Mouse (Mus musculus) megakaryocyte progenitor cell, adult 5-6 weeks (primary cell): ENCODE results near the gene 4930507D05Rik. TPM values are rescaled to one million over a fixed set of nuclear protein-coding genes. Genes with fewer than 3 reads are reported as not detected.
"Not testable (repeated sequence)": the region's sequence is repeated elsewhere in the genome, so short reads cannot be mapped to it uniquely, and the experiment has no call there.

Source experiments
- ATAC-seq: replicated peaks from 2 replicates; pipeline ENCODE4 v1.8.0; 2016; ENCODE audit warnings: mild to moderate bottlenecking, moderate TSS enrichment, inconsistent platforms; ENCODE audit not compliant: poor library complexity
- total RNA-seq, 2 experiments: library from RNA; stranded (forward) in 1 of 2; stranded (reverse) in 1 of 2; fragments of 157-497, 149-512 nt in 1 of 2; fragments of 200-1000 nt in 1 of 2; gene quantifications; 2 replicates each; pipeline versions ENCODE4 v1.2.3 to v1.2.4; 2015 to 2017

Gene 4930507D05Rik
- total RNA-seq, 2 experiments from 2014 or later: 1.1 to 1.6 TPM

DNA sequence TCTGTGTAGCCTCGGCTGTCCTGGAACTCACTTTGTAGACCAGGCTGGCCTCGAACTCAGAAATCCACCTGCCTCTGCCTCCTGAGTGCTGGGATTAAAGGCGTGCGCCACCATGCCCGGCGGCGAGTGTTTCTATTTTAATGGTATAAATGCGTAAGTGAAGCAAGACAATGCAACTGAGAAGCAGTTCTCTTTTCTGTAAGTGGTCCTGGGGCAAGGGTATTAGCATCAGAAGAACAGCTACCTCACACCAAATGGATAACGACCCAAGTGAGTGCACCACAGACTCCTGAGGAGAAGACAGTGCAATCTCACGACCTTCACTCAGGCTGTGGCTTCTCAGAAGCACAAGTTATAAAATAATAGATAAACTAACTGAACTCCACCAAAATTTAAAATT is 25.7 kb downstream of the 4930507D05Rik start:
- no peak for ATAC-seq

DNA sequence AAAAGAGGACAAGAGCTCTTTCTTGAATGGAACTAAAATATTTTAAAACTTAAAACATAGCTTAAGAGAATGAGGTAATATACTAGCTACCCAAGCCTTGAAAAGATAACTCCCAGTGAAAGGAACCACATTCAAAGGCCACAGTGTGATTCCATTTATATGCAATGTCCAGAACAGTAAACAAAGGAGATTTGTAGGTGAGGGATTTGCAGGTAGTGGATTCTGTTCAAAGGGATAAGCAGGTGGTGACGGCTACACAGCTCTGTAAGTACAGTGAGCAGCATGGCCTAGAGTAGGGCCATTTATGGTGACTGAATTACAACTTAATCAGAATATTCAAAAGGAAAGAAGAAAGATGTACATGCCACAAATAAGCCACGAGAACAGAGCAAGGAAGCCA is 27.7 kb downstream of the 4930507D05Rik start:
- no peak for ATAC-seq

DNA sequence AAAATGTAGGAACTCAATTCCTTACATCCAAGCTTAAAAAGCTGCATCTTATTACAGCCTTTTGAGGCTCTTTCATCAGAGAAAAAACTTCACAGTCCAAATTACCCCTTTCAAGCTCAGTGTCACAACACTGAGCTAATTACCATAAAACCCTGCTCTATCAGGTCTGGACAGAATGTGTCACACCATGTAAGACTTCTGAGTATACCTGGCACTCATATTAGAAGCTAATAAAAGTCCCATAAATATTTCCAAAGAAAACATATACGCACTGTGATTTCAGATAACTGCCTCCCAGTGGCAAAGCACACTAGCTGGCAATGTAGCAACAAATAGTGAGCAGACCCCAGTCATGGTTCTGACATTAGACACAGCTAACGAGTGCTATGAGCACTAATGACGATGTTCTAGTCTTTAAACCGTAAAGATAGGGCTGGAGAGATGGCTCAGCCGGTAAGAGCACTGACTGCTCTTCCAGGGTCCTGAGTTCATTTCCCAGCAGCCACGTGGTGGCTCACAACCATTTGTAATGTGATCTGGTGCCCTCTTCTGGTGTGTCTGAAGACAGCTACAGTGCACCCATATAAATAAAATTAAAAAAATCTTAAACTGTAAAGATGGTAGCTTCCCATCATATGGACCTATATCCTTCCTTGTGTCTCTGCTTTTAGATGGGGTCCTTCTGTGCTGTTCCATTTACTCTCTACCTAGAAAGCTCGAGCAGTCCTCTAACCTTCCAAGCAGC is 32.0 kb downstream of the 4930507D05Rik start:
- ATAC-seq: no peak

DNA sequence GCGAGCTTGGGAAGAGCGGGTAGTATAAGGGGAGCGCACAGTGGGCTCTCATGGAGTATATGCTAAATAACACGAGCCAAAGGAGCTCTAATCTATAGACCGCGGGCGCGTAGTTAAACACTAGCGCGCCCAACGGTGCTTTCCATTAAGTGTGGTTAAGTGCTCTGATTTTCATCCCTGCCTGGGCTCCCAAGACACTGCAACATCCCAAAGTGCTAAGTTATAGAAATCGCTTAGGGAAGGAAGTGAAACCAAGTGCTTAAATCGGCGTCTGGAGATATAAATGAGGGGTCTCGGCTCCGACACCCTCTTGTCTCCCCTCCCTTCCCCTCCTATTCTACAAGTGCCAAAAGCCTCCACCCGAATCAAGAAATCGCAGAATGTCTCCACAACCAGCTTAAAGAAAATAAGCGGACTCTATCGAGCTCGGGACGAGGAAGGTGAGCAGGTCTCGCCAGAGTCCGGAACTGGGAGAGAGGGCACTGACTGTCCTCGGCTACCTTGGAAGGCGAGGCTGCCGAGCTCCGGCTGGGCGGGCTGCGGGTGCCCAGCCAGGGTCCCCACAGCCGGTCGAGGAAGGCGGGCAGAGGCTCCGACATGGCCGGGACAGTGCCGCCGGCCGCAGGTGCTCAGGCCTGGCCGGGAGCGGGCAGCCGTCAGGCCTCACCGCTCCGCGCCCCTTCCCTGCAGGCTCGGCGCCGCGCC is 36.7 kb downstream of the 4930507D05Rik start:
- peak; percentile 17 for ATAC-seq

DNA sequence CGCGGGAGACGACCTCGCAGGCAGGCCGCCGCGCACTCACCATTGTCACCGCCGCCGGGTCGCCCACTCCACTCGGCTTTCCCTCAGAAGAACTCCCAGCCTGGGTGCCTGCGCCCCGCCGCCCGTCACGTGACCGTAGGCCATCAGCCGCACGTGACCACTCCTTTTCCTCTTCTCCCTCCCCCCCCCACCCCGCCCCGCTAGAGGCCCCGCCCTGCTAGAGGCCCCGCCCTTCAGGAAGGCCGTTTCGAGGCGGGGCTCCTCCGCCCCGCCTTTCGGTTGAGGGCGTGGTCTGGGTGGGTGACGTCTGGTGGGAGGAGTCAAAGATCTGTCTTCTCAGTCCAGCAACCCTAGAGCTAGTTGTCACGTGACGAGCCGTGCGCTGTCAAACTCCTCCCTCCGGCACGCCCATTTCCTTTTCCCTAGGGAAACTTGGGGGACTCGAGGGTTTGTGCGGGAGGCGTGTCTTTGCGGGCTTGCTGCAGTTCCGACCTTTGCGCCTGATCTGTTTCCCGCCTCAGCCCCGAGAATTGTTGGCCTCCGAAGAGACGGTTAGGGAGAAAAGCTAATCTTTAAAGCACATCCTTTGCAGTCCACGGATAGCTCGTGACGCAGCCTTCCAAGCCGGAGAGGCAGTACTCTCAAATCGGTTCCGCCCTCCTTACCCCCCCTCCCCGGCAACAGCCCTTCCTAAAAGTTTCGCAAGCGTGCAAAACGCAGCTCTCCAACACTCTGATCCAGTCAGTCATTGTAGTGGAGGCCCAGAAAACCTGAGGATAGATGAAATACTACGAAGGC is 37.5 kb downstream of the 4930507D05Rik start, which contains the start of gene Vps26a:
Gene Vps26a, minus strand, starts transcription at position 188 of the 798 bp plus-strand sequence.
- peak; percentile 80 for ATAC-seq

DNA sequence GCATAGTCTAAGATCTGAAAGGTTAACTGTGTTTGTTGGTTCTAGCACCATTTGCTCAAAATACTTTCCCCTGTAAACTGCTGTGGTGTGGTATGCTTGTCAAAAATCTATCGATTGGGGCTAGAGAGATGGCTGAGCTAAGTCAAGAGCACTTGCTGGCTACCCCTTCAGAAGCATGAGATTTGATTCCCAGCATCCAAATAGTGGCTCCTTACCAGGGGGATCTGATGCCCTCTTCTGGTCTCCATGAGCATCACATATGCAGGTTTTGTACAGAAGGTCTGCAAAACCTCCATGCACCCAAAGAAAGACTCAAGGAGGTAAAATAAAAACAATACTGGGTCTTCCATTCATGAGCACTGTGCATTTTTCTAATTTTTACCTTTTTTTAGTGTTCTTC is 39.0 kb downstream of the 4930507D05Rik start:
- ATAC-seq: peak; percentile 50

DNA sequence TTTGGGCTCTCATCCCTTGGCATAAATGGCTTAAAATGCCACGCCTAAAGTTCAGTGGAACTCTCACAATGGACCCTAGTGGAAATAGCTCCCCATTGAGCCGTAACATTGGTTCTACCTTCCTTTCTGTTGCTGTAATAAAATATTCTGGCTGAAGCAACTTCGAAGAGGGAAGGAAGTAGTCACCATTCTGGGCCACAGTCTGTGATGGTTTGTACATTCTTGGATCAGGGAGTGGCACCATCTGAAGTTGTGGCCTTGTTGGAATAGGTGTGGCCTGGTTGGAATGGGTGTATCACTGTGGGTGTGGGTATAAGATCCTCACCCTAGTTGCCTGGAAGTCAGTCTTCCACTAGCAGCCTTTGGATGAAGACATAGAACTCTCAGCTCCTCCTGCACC is 42.4 kb downstream of the 4930507D05Rik start:
- ATAC-seq: not testable (repeated sequence)

DNA sequence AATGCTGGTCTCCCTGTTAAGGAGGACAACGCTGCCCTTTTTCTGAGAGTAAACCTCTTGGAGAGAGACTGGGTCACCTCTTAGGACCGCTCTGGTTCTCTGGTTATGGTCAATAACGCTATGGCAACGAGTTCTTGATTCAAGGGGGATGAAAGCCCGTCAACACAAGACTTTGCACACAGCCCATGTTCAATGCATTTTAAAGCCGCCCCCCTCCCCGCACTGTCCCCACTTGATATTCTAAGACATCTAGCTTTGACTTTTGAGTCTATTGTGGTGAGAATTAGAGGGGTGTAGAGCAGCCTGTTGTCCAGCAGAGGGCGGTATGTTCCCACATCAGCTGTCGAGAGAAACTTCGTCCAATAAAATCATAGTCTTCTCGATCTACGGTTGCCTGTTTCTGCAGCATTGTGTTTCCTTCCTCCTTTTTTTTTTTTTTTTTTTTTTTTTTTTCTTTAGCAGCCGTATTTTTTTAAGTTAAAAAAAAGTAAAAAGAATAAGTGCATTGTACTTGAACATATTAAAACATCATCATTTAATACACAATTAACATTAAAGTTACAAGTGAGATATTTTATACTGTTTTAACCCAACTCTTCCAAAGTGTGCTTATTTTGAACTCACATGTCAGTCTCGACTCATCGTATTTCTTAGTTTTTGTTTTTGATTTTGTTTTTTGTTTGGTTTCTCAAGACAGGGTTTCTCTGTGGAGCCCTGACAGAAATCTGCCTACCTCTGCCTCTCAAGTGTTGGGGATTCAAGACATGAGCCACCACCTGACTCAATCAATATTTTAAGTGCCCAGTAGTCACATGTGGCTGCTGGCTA is 51.0 kb downstream of the 4930507D05Rik start:
- peak; percentile 77 for ATAC-seq

Other genes with a start within 250 kb of the 4930507D05Rik start
- gene Tspan15, start 218.2 kb upstream of the 4930507D05Rik start, total RNA-seq (2015): 0.15 and 0.49 TPM in 2 replicates
- 0.21 TPM in 1 of 2 replicates, not detected in the other for gene Tspan15, start 218.2 kb upstream of the 4930507D05Rik start, total RNA-seq (2017)
- gene Tacr2, start 197.1 kb upstream of the 4930507D05Rik start, total RNA-seq (2015): not detected in 2 replicates
- gene Tacr2, start 197.1 kb upstream of the 4930507D05Rik start, total RNA-seq (2017): not detected in 2 replicates
- 30.9 and 37.2 TPM in 2 replicates for gene Hk1, start 69.6 kb upstream of the 4930507D05Rik start, total RNA-seq (2015)
- 86.2 and 116 TPM in 2 replicates for gene Hk1, start 69.6 kb upstream of the 4930507D05Rik start, total RNA-seq (2017)
- not detected in 2 replicates for gene Hkdc1, start 27.0 kb upstream of the 4930507D05Rik start, total RNA-seq (2015)
- not detected in 2 replicates for gene Hkdc1, start 27.0 kb upstream of the 4930507D05Rik start, total RNA-seq (2017)
- 38.1 and 47.5 TPM in 2 replicates for gene Supv3l1, start 249 bp downstream of the 4930507D05Rik start, total RNA-seq (2015)
- 41.8 and 46.6 TPM in 2 replicates for gene Supv3l1, start 249 bp downstream of the 4930507D05Rik start, total RNA-seq (2017)
- 64.3 and 75.4 TPM in 2 replicates for gene Vps26a, start 37.3 kb downstream of the 4930507D05Rik start, total RNA-seq (2015)
- gene Vps26a, start 37.3 kb downstream of the 4930507D05Rik start, total RNA-seq (2017): 78.1 and 84.2 TPM in 2 replicates
- gene Srgn, start 78.0 kb downstream of the 4930507D05Rik start, total RNA-seq (2015): 4,537 and 5,213 TPM in 2 replicates
- gene Srgn, start 78.0 kb downstream of the 4930507D05Rik start, total RNA-seq (2017): 2,549 and 3,020 TPM in 2 replicates
- gene Kif1bp, start 129.0 kb downstream of the 4930507D05Rik start, total RNA-seq (2015): 18.7 and 26.5 TPM in 2 replicates
- gene Kif1bp, start 129.0 kb downstream of the 4930507D05Rik start, total RNA-seq (2017): 14.8 and 19.4 TPM in 2 replicates
- gene Ddx21, start 152.8 kb downstream of the 4930507D05Rik start, total RNA-seq (2015): 115 and 119 TPM in 2 replicates
- gene Ddx21, start 152.8 kb downstream of the 4930507D05Rik start, total RNA-seq (2017): 148 and 187 TPM in 2 replicates
- 112 and 121 TPM in 2 replicates for gene Ddx50, start 201.7 kb downstream of the 4930507D05Rik start, total RNA-seq (2015)
- gene Ddx50, start 201.7 kb downstream of the 4930507D05Rik start, total RNA-seq (2017): 98.4 and 111 TPM in 2 replicates